ENCODE assay signal across 8 mouse cellular contexts in the genomic region with DNA sequence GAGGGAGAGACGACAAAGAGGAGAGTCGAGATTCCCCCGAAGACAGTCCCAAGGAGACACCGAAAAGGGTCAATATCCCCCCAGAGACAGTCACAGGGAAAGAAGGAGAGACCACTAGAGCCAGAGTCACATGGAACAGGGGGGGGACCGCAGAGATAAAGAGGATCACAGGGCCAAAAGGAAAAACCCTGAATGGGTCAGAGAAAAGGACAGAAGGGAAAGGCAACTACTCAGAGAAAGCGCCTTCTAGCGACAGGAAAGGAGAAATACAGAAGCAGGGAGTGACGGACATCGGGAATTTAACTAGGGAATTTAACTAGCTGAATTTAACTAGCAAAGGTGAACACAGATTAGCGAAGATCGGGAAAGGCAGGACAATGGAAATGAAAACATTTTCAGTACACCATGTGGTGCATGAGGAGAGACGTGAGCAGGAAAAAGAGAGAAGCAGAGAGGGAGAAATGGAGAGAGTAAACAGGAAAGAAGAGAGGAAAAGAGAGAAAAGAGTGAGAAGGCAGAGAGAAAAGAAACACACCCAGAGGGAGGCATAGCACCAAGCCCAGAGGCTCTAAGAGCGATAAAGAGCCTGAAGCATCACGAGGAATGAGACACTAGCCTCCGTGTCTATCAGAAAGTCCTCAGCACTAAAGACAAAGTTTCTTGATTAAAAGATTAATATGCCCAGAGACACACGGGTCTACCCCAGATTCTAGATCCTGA. TPM values are rescaled to one million over a fixed set of nuclear protein-coding genes. Genes with fewer than 3 reads are reported as not detected.
DNase-seq lines count a peak whose midpoint lies in the region; ATAC-seq and TF ChIP-seq lines count a peak whose summit lies in the region.

No protein-coding gene starts in this region.

- H3K4me1 ChIP-seq in kidney, embryonic 16.5 days (ENCODE audit: insufficient read depth, low read length): peaks cover 27% of the 10 kb centered on the region
- H3K4me1 ChIP-seq in heart, embryonic 15.5 days (replicated peaks): peaks cover 63% of the 10 kb centered on the region
- peaks cover 28% of the 10 kb centered on the region for H3K4me1 ChIP-seq in liver, postnatal 0 days (ENCODE audit: insufficient read depth)
- H3K4me1 ChIP-seq in small intestine, adult 2 months (ENCODE audit: control insufficient read depth, insufficient read depth, insufficient read length, low read length): peaks cover 12% of the 10 kb centered on the region

- peaks cover 12% of the 10 kb centered on the region; the same call in 1 of the 2 replicates for H3K36me3 ChIP-seq in kidney, embryonic 16.5 days (ENCODE audit: insufficient read depth, low read length)
- peaks cover 11% of the 10 kb centered on the region; the same call in 1 of the 2 replicates for H3K36me3 ChIP-seq in heart, embryonic 15.5 days
- peaks cover 8% of the 10 kb centered on the region for H3K36me3 ChIP-seq in liver, postnatal 0 days (replicated peaks; ENCODE audit: insufficient read depth, low read length)
- H3K36me3 ChIP-seq in small intestine, adult 2 months (ENCODE audit: control insufficient read depth, insufficient read depth, low read length): peaks cover 10% of the 10 kb centered on the region

- TF ChIP-seq CTCF in liver, postnatal 0 days (IDR thresholded peaks at IDR 0.05; ENCODE audit: low read depth): peak; percentile 75
- peak; percentile 50; the same call in 1 of the 2 replicates for TF ChIP-seq CTCF in small intestine, adult 2 months (IDR thresholded peaks at IDR 0.05; ENCODE audit: extremely low read depth, insufficient read length, insufficient replicate concordance, low read depth, low read length)

- H3K9me3 ChIP-seq in kidney, embryonic 16.5 days (ENCODE audit: low read length): no peaks in the 10 kb centered on the region
- H3K9me3 ChIP-seq in heart, embryonic 15.5 days (replicated peaks): no peaks in the 10 kb centered on the region
- no peaks in the 10 kb centered on the region for H3K9me3 ChIP-seq in liver, postnatal 0 days (ENCODE audit: low read length)

- H3K4me2 ChIP-seq in kidney, embryonic 16.5 days (replicated peaks; ENCODE audit: low read depth, low read length): peak overlapping the region; percentile 61
- H3K4me2 ChIP-seq in heart, embryonic 15.5 days: peak overlapping the region; percentile 68
- peak overlapping the region; percentile 64 for H3K4me2 ChIP-seq in liver, postnatal 0 days (ENCODE audit: low read depth, low read length)

- TF ChIP-seq EP300 in liver, postnatal 0 days (IDR thresholded peaks at IDR 0.05; ENCODE audit: low read depth): no peak

- ATAC-seq in kidney, embryonic 16.5 days (ENCODE audit: low FRiP score, low TSS enrichment): peak; percentile 28
- peak; percentile 21; the same call in 1 of the 2 replicates for ATAC-seq in heart, embryonic 15.5 days (replicated peaks; ENCODE audit: insufficient number of reproducible peaks, insufficient read depth, low FRiP score, low read depth)
- peak; percentile 26; the same call in 1 of the 2 replicates for ATAC-seq in liver, postnatal 0 days

- H3K4me3 ChIP-seq in kidney, embryonic 16.5 days (ENCODE audit: low read length): peak overlapping the region; percentile 35
- H3K4me3 ChIP-seq in heart, embryonic 15.5 days: peak overlapping the region; percentile 43
- peak overlapping the region; percentile 36 for H3K4me3 ChIP-seq in liver, postnatal 0 days (ENCODE audit: low read depth, low read length)
- H3K4me3 ChIP-seq in small intestine, adult 2 months (ENCODE audit: low read depth, low read length): peak overlapping the region; percentile 49

- WGBS in kidney, embryonic 16.5 days: under 1% methylated on average over 16 of the region's 16 CpGs
- WGBS in heart, embryonic 15.5 days: 2% methylated on average over 16 of the region's 16 CpGs
- WGBS in liver, postnatal 0 days (ENCODE audit: insufficient replicate concordance): 4% methylated on average over 16 of the region's 16 CpGs
- WGBS in small intestine, adult 2 months: 2% methylated on average over 16 of the region's 16 CpGs

- peaks cover 46% of the 10 kb centered on the region for H3K27me3 ChIP-seq in kidney, embryonic 16.5 days (ENCODE audit: insufficient read depth, low read length)
- H3K27me3 ChIP-seq in heart, embryonic 15.5 days: peaks cover 32% of the 10 kb centered on the region
- H3K27me3 ChIP-seq in liver, postnatal 0 days (ENCODE audit: insufficient read depth, low read length): peaks cover 32% of the 10 kb centered on the region
- H3K27me3 ChIP-seq in small intestine, adult 2 months (ENCODE audit: control insufficient read depth, insufficient read depth, low read length): peaks cover 21% of the 10 kb centered on the region

- DNase-seq in kidney, adult 9 months: no peak
- DNase-seq in cerebellum, postnatal 25 days: peak; percentile 24 to 48
- DNase-seq in liver, postnatal 0 days: no peak
- no peak for DNase-seq in left cerebral cortex, adult 8-10 months (ENCODE audit: low spot score in 2 of 2)
- DNase-seq in gastrocnemius, adult 18-20 months (ENCODE audit: low spot score): no peak

- peak overlapping the region; percentile 33; the same call in 1 of the 2 replicates for H3K9ac ChIP-seq in kidney, embryonic 16.5 days (replicated peaks; ENCODE audit: low read length)
- peak overlapping the region; percentile 37 for H3K9ac ChIP-seq in heart, embryonic 15.5 days
- H3K9ac ChIP-seq in liver, postnatal 0 days (replicated peaks): peak overlapping the region; percentile 41

- no peak overlapping the region for H3K27ac ChIP-seq in kidney, embryonic 16.5 days (ENCODE audit: low read length)
- H3K27ac ChIP-seq in heart, embryonic 15.5 days: peak overlapping the region; percentile 69
- 0 out of 2 replicates have a peak overlapping the region, but pooled peaks have one; percentile 5 for H3K27ac ChIP-seq in liver, postnatal 0 days (ENCODE audit: low read depth)
- no peak overlapping the region for H3K27ac ChIP-seq in small intestine, adult 2 months (ENCODE audit: insufficient read depth, low read depth, low read length)

- no peak for TF ChIP-seq POLR2A in small intestine, adult 2 months (IDR thresholded peaks at IDR 0.05; ENCODE audit: low read depth, low read length)

RNA-seq across cellular contexts. Expression of a gene that starts 13.7 kb away (rescaled TPM):
- 0.14 and 0.23 TPM in 2 replicates for polyA plus RNA-seq in kidney, embryonic 16.5 days (2015; fragmentation: Nextera tagmentation; extraction: Ambion mirVana)
- polyA plus RNA-seq in heart, embryonic 15.5 days (2015; fragmentation: Nextera tagmentation; extraction: Ambion mirVana): 0.25 and 0.30 TPM in 2 replicates
- polyA plus RNA-seq in liver, postnatal 0 days (2015; fragmentation: Nextera tagmentation; extraction: Ambion mirVana): 0.04 and 0.09 TPM in 2 replicates
- polyA plus RNA-seq in small intestine, adult 2 months (2012; rRNA removed): 0.60 and 1.0 TPM in 2 replicates
- total RNA-seq in left cerebral cortex, adult 8-10 months (2022): 100 to 1,000 TPM; 228 to 253 (median 241) TPM
- total RNA-seq in gastrocnemius, adult 18-20 months (2021): under 1 TPM; 0.30 to 0.76 TPM

RNA-seq across cellular contexts. Expression of a gene that starts 13.8 kb away (rescaled TPM):
- 95.0 and 108 TPM in 2 replicates for polyA plus RNA-seq in kidney, embryonic 16.5 days (2015; fragmentation: Nextera tagmentation; extraction: Ambion mirVana)
- polyA plus RNA-seq in heart, embryonic 15.5 days (2015; fragmentation: Nextera tagmentation; extraction: Ambion mirVana): 182 and 204 TPM in 2 replicates
- 38.6 and 40.7 TPM in 2 replicates for polyA plus RNA-seq in liver, postnatal 0 days (2015; fragmentation: Nextera tagmentation; extraction: Ambion mirVana)
- polyA plus RNA-seq in small intestine, adult 2 months (2012; rRNA removed): 132 and 142 TPM in 2 replicates
- 10 to 100 TPM; 42.1 to 50.5 (median 47.1) TPM for total RNA-seq in left cerebral cortex, adult 8-10 months (2022)
- 10 to 100 TPM; 21.1 to 38.5 TPM for total RNA-seq in gastrocnemius, adult 18-20 months (2021)

RNA-seq across cellular contexts. Expression of a gene that starts 30.0 kb away (rescaled TPM):
- polyA plus RNA-seq in kidney, embryonic 16.5 days (2015; fragmentation: Nextera tagmentation; extraction: Ambion mirVana): 0.81 and 0.92 TPM in 2 replicates
- polyA plus RNA-seq in heart, embryonic 15.5 days (2015; fragmentation: Nextera tagmentation; extraction: Ambion mirVana): 0.10 and 0.44 TPM in 2 replicates
- polyA plus RNA-seq in liver, postnatal 0 days (2015; fragmentation: Nextera tagmentation; extraction: Ambion mirVana): 0.12 and 0.13 TPM in 2 replicates
- polyA plus RNA-seq in small intestine, adult 2 months (2012; rRNA removed): 7.5 and 8.8 TPM in 2 replicates
- 100 to 1,000 TPM; 173 to 194 (median 181) TPM for total RNA-seq in left cerebral cortex, adult 8-10 months (2022)
- total RNA-seq in gastrocnemius, adult 18-20 months (2021): 10 to 100 TPM; 11.0 to 11.6 TPM

RNA-seq across cellular contexts. Expression of a gene that starts 53.2 kb away (rescaled TPM):
- not detected in 2 replicates for polyA plus RNA-seq in kidney, embryonic 16.5 days (2015; fragmentation: Nextera tagmentation; extraction: Ambion mirVana)
- polyA plus RNA-seq in heart, embryonic 15.5 days (2015; fragmentation: Nextera tagmentation; extraction: Ambion mirVana): not detected in 2 replicates
- 4.2 and 5.1 TPM in 2 replicates for polyA plus RNA-seq in liver, postnatal 0 days (2015; fragmentation: Nextera tagmentation; extraction: Ambion mirVana)
- 0.05 and 0.06 TPM in 2 replicates for polyA plus RNA-seq in small intestine, adult 2 months (2012; rRNA removed)
- total RNA-seq in left cerebral cortex, adult 8-10 months (2022): not detected
- total RNA-seq in gastrocnemius, adult 18-20 months (2021): not detected

Comparison
In these comparisons a context has a peak if more than half of its experiments do, and no peak if none do; other contexts are left out.
1. H3K27ac ChIP-seq: peak in heart, embryonic 15.5 days (single experiment) and liver, postnatal 0 days (single experiment); none in kidney, embryonic 16.5 days (single experiment) and small intestine, adult 2 months (single experiment).
2. DNase-seq: peak in cerebellum, postnatal 25 days (2 of 2); none in kidney, adult 9 months (single experiment), liver, postnatal 0 days (single experiment), left cerebral cortex, adult 8-10 months (0 of 2) and gastrocnemius, adult 18-20 months (single experiment).
3. Peak in every context shown above with its lines, with median percentiles within 50 percentile points of each other: ATAC-seq, H3K4me2 ChIP-seq, H3K4me3 ChIP-seq and H3K9ac ChIP-seq.